Mouse (Mus musculus): Measurements from ENCODE around the gene Stac. TPM values are rescaled to one million over a fixed set of nuclear protein-coding genes. Genes with fewer than 3 reads are reported as not detected.

Gene Stac
- polyA plus RNA-seq, 1 experiment from 2014 or later = 5.1 TPM

DNA sequence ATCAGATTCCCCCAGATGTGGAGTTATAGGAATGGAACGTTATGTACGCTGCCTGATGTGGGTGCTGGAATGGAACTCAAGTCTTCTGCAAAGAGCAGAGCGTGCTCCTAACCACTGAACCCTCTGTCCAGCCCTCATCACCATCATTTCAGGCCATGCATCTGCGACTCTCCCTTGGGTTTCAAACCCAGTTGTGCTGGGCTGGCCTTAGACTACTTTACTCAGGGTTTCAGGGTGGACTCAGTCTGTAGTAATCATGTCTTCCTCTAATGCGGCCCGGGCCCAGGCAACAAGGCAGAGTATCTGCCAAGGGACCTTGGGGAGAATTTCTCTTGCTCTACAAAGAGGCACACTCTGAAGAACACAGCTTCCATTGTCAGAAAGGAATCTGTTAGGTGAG lies 126.0 kb downstream of the Stac start:
- H3K9me3 ChIP-seq (ENCODE audit: control insufficient read depth, low read length) = no peaks in the 10 kb centered on the region
- H3K4me1 ChIP-seq (replicated peaks; ENCODE audit: control insufficient read depth, insufficient read depth, low read length) = peaks cover 6% of the 10 kb centered on the region
- no peaks in the 10 kb centered on the region for H3K36me3 ChIP-seq (ENCODE audit: control insufficient read depth, insufficient read depth)
- H3K4me2 ChIP-seq (ENCODE audit: low read length) = no peak overlapping the region
- 95% methylated on average over 6 of the region's 6 CpGs for WGBS
- H3K9ac ChIP-seq (replicated peaks; ENCODE audit: low read depth, low read length) = no peak overlapping the region
- H3K4me3 ChIP-seq (replicated peaks; ENCODE audit: low read length) = no peak overlapping the region
- H3K27me3 ChIP-seq (replicated peaks; ENCODE audit: control insufficient read depth, insufficient read depth, low read length) = no peaks in the 10 kb centered on the region
- no peak overlapping the region for H3K27ac ChIP-seq (ENCODE audit: low read length)
- ATAC-seq = no peak

DNA sequence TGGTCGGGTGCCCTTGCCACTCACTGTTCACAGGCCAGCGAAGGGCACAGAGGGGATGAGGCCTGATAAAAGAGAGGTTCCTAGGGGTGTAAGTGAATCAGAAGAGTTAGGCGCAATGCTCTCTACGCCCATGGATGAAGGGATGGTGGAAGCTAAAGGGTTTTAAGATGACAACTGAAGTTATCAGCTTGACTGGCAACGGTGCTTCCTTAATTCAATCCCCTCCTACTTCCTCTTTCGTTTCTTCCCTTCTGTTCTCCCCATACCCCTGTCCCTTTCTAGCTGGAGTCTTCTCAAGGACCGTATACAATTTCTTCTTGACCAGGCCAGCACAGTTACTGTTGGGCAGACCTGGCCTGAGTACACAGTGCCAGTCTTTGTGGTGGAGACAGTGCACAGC lies 126.9 kb downstream of the Stac start:
- no peak for ATAC-seq
- H3K4me1 ChIP-seq (replicated peaks; ENCODE audit: control insufficient read depth, insufficient read depth, low read length) = peaks cover 6% of the 10 kb centered on the region
- 82% methylated on average over 7 of the region's 7 CpGs for WGBS
- H3K4me2 ChIP-seq (ENCODE audit: low read length) = no peak overlapping the region
- H3K27ac ChIP-seq (ENCODE audit: low read length) = no peak overlapping the region
- no peaks in the 10 kb centered on the region for H3K27me3 ChIP-seq (replicated peaks; ENCODE audit: control insufficient read depth, insufficient read depth, low read length)
- H3K9me3 ChIP-seq (ENCODE audit: control insufficient read depth, low read length) = no peaks in the 10 kb centered on the region
- no peaks in the 10 kb centered on the region for H3K36me3 ChIP-seq (ENCODE audit: control insufficient read depth, insufficient read depth)
- no peak overlapping the region for H3K4me3 ChIP-seq (replicated peaks; ENCODE audit: low read length)
- H3K9ac ChIP-seq (replicated peaks; ENCODE audit: low read depth, low read length) = no peak overlapping the region

DNA sequence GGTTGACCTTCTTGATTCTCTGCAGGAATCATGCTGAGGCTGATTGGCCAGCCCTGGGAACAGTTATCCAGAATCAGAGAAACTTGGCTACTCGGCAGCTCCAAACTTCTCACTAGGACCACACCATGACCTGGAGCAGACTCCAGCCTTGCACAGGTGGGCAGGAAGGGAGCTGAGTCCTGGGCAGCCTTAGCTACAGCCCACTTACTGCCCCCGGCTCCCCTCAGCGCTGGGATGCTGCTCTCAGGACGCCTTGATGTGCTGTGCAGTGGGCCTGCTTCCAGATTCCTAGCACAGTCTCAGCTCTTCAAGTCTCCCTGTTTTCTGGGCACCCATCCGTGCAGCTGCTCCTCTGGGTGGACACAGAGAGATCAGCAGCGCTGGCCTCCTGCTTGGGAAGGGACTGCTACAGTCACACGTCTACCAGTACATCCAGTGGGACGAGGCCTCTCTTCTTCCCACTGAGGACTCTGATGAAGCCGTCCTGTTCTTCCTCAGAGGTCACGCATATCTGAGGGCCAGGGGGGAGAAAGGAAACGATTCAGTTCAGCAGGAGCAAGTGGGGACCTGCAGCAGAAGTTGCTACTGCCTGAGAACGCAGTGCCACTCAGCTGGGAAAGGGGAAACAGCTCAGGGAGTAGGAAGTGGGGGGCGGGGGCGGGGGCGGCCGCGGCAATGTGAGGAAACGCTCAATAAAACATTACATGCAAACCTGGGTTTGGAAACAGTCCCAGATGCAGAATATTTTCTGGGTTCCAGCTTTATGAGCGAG lies 127.7 kb downstream of the Stac start:
- peaks cover 6% of the 10 kb centered on the region for H3K4me1 ChIP-seq (replicated peaks; ENCODE audit: control insufficient read depth, insufficient read depth, low read length)
- no peaks in the 10 kb centered on the region for H3K36me3 ChIP-seq (ENCODE audit: control insufficient read depth, insufficient read depth)
- H3K9ac ChIP-seq (replicated peaks; ENCODE audit: low read depth, low read length) = no peak overlapping the region
- H3K4me2 ChIP-seq (ENCODE audit: low read length) = no peak overlapping the region
- H3K4me3 ChIP-seq (replicated peaks; ENCODE audit: low read length) = no peak overlapping the region
- ATAC-seq = no peak
- no peaks in the 10 kb centered on the region for H3K27me3 ChIP-seq (replicated peaks; ENCODE audit: control insufficient read depth, insufficient read depth, low read length)
- H3K27ac ChIP-seq (ENCODE audit: low read length) = no peak overlapping the region
- 68% methylated on average over 19 of the region's 19 CpGs for WGBS
- no peaks in the 10 kb centered on the region for H3K9me3 ChIP-seq (ENCODE audit: control insufficient read depth, low read length)

DNA sequence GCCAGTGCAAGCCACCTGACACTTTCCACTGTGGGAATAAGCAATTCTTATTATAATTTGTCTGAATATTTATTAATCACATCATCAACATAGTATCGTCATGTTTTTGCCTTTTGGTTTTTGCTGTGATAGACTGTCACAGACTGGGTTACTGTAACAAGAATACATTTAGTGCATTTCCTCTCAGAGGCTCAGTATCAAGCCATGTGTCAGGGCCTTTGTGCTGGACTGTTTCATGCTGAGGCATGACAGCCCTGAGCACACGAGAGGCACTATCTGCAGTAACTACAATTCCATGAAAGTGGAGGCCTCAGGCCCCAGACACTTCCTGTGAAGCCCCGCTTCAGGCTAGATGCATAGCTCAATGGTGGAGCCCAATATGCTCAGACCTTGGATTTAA lies 133.4 kb downstream of the Stac start:
- Histone ChIP-seq H3K27me3 (replicated peaks; ENCODE audit: control insufficient read depth, insufficient read depth, low read length) (no peaks in the 10 kb centered on the region), H3K27ac (ENCODE audit: low read length) (0 out of 2 replicates have a peak overlapping the region, but pooled peaks have one; percentile 16), H3K4me3 (replicated peaks; ENCODE audit: low read length) (no peak overlapping the region), H3K4me1 (replicated peaks; ENCODE audit: control insufficient read depth, insufficient read depth, low read length) (no peaks in the 10 kb centered on the region), H3K9me3 (ENCODE audit: control insufficient read depth, low read length) (no peaks in the 10 kb centered on the region), H3K36me3 (ENCODE audit: control insufficient read depth, insufficient read depth) (no peaks in the 10 kb centered on the region), H3K4me2 (ENCODE audit: low read length) (no peak overlapping the region), H3K9ac (replicated peaks; ENCODE audit: low read depth, low read length) (no peak overlapping the region)
- ATAC-seq = 0 out of 2 replicates have a peak, but pooled peaks have one; percentile 20
- 64% methylated on average over 3 of the region's 3 CpGs for WGBS

DNA sequence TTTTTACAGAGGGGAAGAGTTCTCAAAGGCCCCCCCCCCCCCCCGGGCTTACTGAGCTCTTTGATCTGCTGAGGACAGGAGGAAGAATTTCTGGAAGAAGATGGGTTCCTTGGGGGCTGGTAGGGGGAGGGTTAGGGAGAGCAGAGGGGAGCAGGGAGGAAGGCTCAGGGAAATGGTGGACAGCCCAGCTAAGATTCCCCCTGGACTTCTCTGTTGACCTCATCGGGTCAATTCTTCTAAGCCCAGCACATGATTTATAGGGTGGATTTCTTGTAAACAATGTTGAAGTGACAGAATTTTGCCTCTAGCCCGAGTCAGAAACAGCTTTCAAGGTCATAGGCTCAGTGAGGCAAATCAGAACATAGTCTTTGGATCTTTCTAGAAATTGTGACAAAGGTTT lies 137.3 kb downstream of the Stac start:
- H3K27me3 ChIP-seq (replicated peaks; ENCODE audit: control insufficient read depth, insufficient read depth, low read length) = no peaks in the 10 kb centered on the region
- no peak for ATAC-seq
- H3K4me3 ChIP-seq (replicated peaks; ENCODE audit: low read length) = no peak overlapping the region
- no peaks in the 10 kb centered on the region for H3K36me3 ChIP-seq (ENCODE audit: control insufficient read depth, insufficient read depth)
- H3K9ac ChIP-seq (replicated peaks; ENCODE audit: low read depth, low read length) = no peak overlapping the region
- H3K4me2 ChIP-seq (ENCODE audit: low read length) = no peak overlapping the region
- H3K9me3 ChIP-seq (ENCODE audit: control insufficient read depth, low read length) = no peaks in the 10 kb centered on the region
- WGBS = 76% methylated on average over 3 of the region's 3 CpGs
- H3K27ac ChIP-seq (ENCODE audit: low read length) = no peak overlapping the region
- no peaks in the 10 kb centered on the region for H3K4me1 ChIP-seq (replicated peaks; ENCODE audit: control insufficient read depth, insufficient read depth, low read length)

DNA sequence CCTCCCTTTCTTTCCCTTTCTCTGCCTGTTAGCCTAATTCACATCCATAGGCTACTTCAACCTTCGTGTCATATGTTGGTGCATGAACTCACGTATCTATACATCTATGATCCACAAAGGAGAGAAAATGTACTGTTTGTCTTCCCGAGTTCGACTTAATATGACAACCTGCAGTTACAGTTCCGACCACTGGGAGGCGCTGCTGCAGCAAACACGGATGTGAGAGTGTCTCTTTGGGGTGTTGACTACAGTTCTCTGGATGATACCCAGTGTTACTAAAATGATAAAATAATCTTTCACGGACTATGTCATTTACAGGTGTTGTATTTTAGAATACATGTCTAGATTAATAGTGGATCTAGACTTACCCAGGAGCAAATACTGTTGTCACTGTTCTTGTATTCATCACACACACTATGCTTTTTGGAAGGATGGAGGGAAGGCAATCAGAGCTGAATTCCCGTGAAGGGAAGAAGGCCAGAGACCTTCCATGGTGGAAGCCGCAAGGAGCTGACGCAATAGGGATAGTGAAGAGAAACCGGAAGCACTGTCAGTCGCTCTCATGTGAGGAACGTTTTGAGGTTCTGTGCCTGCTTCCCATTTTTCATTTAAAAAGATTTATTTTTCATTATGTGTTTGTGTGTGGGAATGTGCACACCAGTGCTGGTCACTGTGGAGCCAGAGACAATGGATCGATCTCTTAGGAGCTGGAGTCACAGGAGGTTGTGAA lies 138.5 kb downstream of the Stac start:
- Histone ChIP-seq H3K4me2 (ENCODE audit: low read length) (no peak overlapping the region), H3K36me3 (ENCODE audit: control insufficient read depth, insufficient read depth) (no peaks in the 10 kb centered on the region), H3K4me3 (replicated peaks; ENCODE audit: low read length) (no peak overlapping the region), H3K9ac (replicated peaks; ENCODE audit: low read depth, low read length) (no peak overlapping the region), H3K4me1 (replicated peaks; ENCODE audit: control insufficient read depth, insufficient read depth, low read length) (no peaks in the 10 kb centered on the region), H3K27ac (ENCODE audit: low read length) (no peak overlapping the region), H3K27me3 (replicated peaks; ENCODE audit: control insufficient read depth, insufficient read depth, low read length) (no peaks in the 10 kb centered on the region), H3K9me3 (ENCODE audit: control insufficient read depth, low read length) (no peaks in the 10 kb centered on the region)
- no peak for ATAC-seq
- WGBS = 59% methylated on average over 15 of the region's 15 CpGs

DNA sequence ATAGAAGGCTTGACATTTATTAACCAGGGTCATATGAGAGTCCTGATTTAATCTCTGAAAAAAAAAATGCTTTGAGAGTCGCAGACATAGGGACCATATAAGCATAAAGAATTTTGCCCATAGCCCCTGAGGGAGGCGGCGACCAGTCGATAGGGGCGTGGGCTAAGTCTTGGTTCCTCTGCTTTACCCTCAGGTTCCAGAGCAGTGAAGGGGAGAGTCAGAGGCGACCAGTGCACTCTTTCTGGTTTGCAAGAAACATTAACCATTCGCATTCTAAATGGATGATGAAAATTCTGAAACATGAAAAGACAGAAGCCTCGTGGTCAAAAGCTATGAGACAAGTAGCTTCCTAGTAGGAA lies 139.2 kb downstream of the Stac start:
- WGBS = 86% methylated on average over 8 of the region's 8 CpGs
- H3K4me2 ChIP-seq (ENCODE audit: low read length) = no peak overlapping the region
- ATAC-seq = no peak
- H3K4me1 ChIP-seq (replicated peaks; ENCODE audit: control insufficient read depth, insufficient read depth, low read length) = no peaks in the 10 kb centered on the region
- no peak overlapping the region for H3K9ac ChIP-seq (replicated peaks; ENCODE audit: low read depth, low read length)
- H3K4me3 ChIP-seq (replicated peaks; ENCODE audit: low read length) = no peak overlapping the region
- no peaks in the 10 kb centered on the region for H3K9me3 ChIP-seq (ENCODE audit: control insufficient read depth, low read length)
- no peaks in the 10 kb centered on the region for H3K36me3 ChIP-seq (ENCODE audit: control insufficient read depth, insufficient read depth)
- no peak overlapping the region for H3K27ac ChIP-seq (ENCODE audit: low read length)
- H3K27me3 ChIP-seq (replicated peaks; ENCODE audit: control insufficient read depth, insufficient read depth, low read length) = no peaks in the 10 kb centered on the region

DNA sequence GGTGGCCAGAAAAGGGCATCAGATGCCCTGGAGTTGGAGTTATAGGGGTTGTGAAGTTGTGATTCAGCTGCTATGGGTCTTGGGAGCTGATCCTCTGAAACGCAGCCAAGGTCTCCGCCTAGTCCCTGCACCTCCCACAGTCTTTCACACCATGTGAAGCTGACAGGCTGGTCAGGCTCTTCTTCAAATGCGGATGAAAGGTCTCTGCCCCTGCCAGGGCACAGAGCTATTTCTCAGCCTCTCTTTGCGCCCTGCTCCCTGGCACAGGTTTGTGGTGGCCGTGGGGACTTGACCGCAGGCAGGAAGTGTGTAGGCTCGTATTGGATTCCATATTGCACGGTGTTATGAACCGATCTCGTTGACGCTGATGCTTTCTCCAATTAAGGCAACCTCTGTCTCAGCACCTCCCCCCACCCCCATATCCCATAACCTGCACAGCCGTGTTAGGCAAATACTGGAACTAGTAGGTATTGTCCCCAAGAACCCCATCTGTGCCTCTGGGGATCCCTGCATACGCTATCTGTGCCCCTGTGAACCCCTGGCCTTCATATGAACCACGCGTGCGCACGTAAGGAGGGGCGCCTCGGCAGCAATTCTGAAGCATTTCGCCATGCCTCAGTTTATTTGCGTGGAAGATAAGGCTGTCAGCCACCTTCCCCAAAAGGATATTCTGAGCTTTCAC lies 139.7 kb downstream of the Stac start:
- Histone ChIP-seq H3K4me3 (replicated peaks; ENCODE audit: low read length) (no peak overlapping the region), H3K27ac (ENCODE audit: low read length) (no peak overlapping the region), H3K4me1 (replicated peaks; ENCODE audit: control insufficient read depth, insufficient read depth, low read length) (no peaks in the 10 kb centered on the region), H3K36me3 (ENCODE audit: control insufficient read depth, insufficient read depth) (no peaks in the 10 kb centered on the region), H3K9ac (replicated peaks; ENCODE audit: low read depth, low read length) (no peak overlapping the region), H3K9me3 (ENCODE audit: control insufficient read depth, low read length) (no peaks in the 10 kb centered on the region), H3K4me2 (ENCODE audit: low read length) (no peak overlapping the region), H3K27me3 (replicated peaks; ENCODE audit: control insufficient read depth, insufficient read depth, low read length) (no peaks in the 10 kb centered on the region)
- WGBS = 88% methylated on average over 21 of the region's 21 CpGs
- no peak for ATAC-seq

DNA sequence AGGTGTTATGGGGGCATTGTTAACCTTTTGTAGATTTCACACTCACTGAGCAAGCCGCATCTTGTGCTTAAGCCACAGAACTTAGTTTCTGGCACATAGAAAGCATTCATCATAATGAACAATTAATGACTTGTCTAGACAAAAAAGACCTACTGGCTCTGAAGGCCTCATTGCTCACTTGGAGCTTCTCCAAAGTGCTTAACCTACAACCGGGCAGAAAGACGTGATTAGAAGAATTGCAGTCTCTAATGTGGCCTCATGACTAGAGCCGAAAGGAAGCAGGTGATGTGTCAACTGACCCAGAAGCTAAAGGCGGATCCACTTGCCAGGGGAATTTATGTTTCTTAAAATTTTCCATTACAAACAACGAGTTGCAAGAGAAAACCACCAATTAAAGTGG lies 147.5 kb downstream of the Stac start:
- Histone ChIP-seq H3K9me3 (ENCODE audit: control insufficient read depth, low read length) (no peaks in the 10 kb centered on the region), H3K4me1 (replicated peaks; ENCODE audit: control insufficient read depth, insufficient read depth, low read length) (no peaks in the 10 kb centered on the region), H3K9ac (replicated peaks; ENCODE audit: low read depth, low read length) (no peak overlapping the region), H3K4me2 (ENCODE audit: low read length) (no peak overlapping the region), H3K36me3 (ENCODE audit: control insufficient read depth, insufficient read depth) (no peaks in the 10 kb centered on the region), H3K27ac (ENCODE audit: low read length) (no peak overlapping the region), H3K27me3 (replicated peaks; ENCODE audit: control insufficient read depth, insufficient read depth, low read length) (no peaks in the 10 kb centered on the region), H3K4me3 (replicated peaks; ENCODE audit: low read length) (no peak overlapping the region)
- whole genome bisulfite sequencing = 46% methylated on average over 6 of the region's 6 CpGs
- no peak for ATAC-seq

Data from forebrain, embryonic 16.5 days (tissue).